Comparison of ENCODE assay signal across 9 mouse cellular contexts in the genomic region with DNA sequence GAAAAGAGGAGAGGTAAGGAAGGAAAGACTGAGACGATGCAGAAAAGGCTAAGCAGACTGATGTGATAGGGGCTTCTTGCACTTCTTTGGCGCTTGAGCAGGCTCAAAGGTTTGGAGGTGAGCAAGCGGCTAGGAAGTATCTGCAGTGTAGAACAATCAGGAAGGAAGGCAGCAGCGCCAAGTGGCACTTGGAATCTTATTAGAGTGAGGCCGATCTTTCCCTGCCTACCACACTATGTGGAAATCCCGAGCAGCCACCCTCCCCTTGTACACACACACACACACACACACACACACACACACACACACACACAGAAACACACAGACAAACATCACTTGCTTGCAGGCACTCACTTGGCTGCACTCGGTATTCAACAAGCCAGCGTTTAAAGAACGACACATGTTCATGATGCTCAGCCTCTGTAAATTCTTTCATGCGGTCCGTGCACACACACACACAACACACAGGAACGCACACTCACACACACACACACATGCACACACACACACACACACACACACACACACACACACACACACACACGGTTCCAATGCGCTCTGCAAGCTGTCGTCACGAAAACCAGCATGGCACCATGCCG. TPM values are rescaled to one million over a fixed set of nuclear protein-coding genes. Genes with fewer than 3 reads are reported as not detected.
DNase-seq lines count a peak whose midpoint lies in the region; ATAC-seq and TF ChIP-seq lines count a peak whose summit lies in the region.
"Had no signal": no experiment of that assay in that cellular context is flagged by ENCODE, and none has a peak within 500 bp of the region (broad histone marks: within the 10 kb centered on the region; RNA-seq: fewer than 3 reads in every experiment).

No protein-coding gene starts in this region.

- H3K4me1 ChIP-seq in E14TG2a.4 (replicated peaks; ENCODE audit: low read depth, low read length) = peaks cover 42% of the 10 kb centered on the region
- 0 out of 2 replicates have a peak, but pooled peaks cover 11% of the 10 kb centered on the region for H3K4me1 ChIP-seq in embryonic facial prominence, embryonic 12.5 days
- peaks cover 3% of the 10 kb centered on the region for H3K4me1 ChIP-seq in intestine, embryonic 16.5 days (ENCODE audit: control insufficient read depth, insufficient read depth, low read length)
- H3K4me1 ChIP-seq in neural tube, embryonic 15.5 days = peaks cover 19% of the 10 kb centered on the region

- no peaks in the 10 kb centered on the region for H3K36me3 ChIP-seq in E14TG2a.4 (ENCODE audit: insufficient read depth, low read length)
- H3K36me3 ChIP-seq in embryonic facial prominence, embryonic 12.5 days = no peaks in the 10 kb centered on the region
- no peaks in the 10 kb centered on the region for H3K36me3 ChIP-seq in intestine, embryonic 16.5 days (ENCODE audit: control insufficient read depth, insufficient read depth, low read length)
- H3K36me3 ChIP-seq in neural tube, embryonic 15.5 days = no peaks in the 10 kb centered on the region

- peaks cover 22% of the 10 kb centered on the region for H3K27me3 ChIP-seq in E14TG2a.4 (ENCODE audit: insufficient read depth, low read length)
- H3K27me3 ChIP-seq in embryonic facial prominence, embryonic 12.5 days = peaks cover 54% of the 10 kb centered on the region
- peaks cover 11% of the 10 kb centered on the region for H3K27me3 ChIP-seq in intestine, embryonic 16.5 days (replicated peaks; ENCODE audit: control insufficient read depth, insufficient read depth, low read length)
- 0 out of 2 replicates have a peak, but pooled peaks cover 2% of the 10 kb centered on the region for H3K27me3 ChIP-seq in neural tube, embryonic 15.5 days (replicated peaks)

- no peak for ATAC-seq in embryonic facial prominence, embryonic 12.5 days (ENCODE audit: insufficient number of reproducible peaks, insufficient read depth, low FRiP score, low TSS enrichment)
- ATAC-seq in intestine, embryonic 16.5 days = no peak
- ATAC-seq in neural tube, embryonic 15.5 days (ENCODE audit: low FRiP score) = peak; percentile 26

- peak; percentile 14 for DNase-seq in embryo, embryonic 10 days (ENCODE audit: low spot score)
- DNase-seq in embryo, embryonic 11 days = no peak
- DNase-seq in ovary, adult 18-20 months (ENCODE audit: low spot score) = no peak
- DNase-seq in testis, postnatal 10 days (ENCODE audit: low spot score) = no peak

- H3K9me3 ChIP-seq in E14TG2a.4 (ENCODE audit: low read length) = no peaks in the 10 kb centered on the region
- H3K9me3 ChIP-seq in embryonic facial prominence, embryonic 12.5 days = no peaks in the 10 kb centered on the region
- H3K9me3 ChIP-seq in intestine, embryonic 16.5 days (ENCODE audit: control insufficient read depth, low read length) = no peaks in the 10 kb centered on the region
- H3K9me3 ChIP-seq in neural tube, embryonic 15.5 days (replicated peaks) = no peaks in the 10 kb centered on the region

- no peak overlapping the region for H3K9ac ChIP-seq in embryonic facial prominence, embryonic 12.5 days
- peak overlapping the region; percentile 68; the same call in 1 of the 2 replicates for H3K9ac ChIP-seq in intestine, embryonic 16.5 days (ENCODE audit: low read depth, low read length)
- peak overlapping the region; percentile 88 for H3K9ac ChIP-seq in neural tube, embryonic 15.5 days (replicated peaks)

- peak overlapping the region; percentile 89 for H3K4me3 ChIP-seq in E14TG2a.4 (replicated peaks; ENCODE audit: low read length)
- H3K4me3 ChIP-seq in embryonic facial prominence, embryonic 12.5 days = peak overlapping the region; percentile 73
- peak overlapping the region; percentile 59 for H3K4me3 ChIP-seq in intestine, embryonic 16.5 days (ENCODE audit: low read length)
- peak overlapping the region; percentile 75 for H3K4me3 ChIP-seq in neural tube, embryonic 15.5 days (replicated peaks)
- H3K4me3 ChIP-seq: erythroblast, embryonic 14.5 days had no signal

- no peak overlapping the region for H3K27ac ChIP-seq in embryonic facial prominence, embryonic 12.5 days
- no peak overlapping the region for H3K27ac ChIP-seq in intestine, embryonic 16.5 days (ENCODE audit: low read length)
- H3K27ac ChIP-seq in neural tube, embryonic 15.5 days (replicated peaks) = peak overlapping the region; percentile 91

- 2% methylated on average over 15 of the region's 17 CpGs for WGBS in embryonic facial prominence, embryonic 12.5 days
- 6% methylated on average over 17 of the region's 17 CpGs for WGBS in intestine, embryonic 16.5 days
- WGBS in neural tube, embryonic 15.5 days = 2% methylated on average over 17 of the region's 17 CpGs

- TF ChIP-seq CTCF in E14TG2a.4 (conservative IDR thresholded peaks at IDR 0.05; ENCODE audit: low read length) = no peak

- H3K4me2 ChIP-seq in embryonic facial prominence, embryonic 12.5 days (replicated peaks) = peak overlapping the region; percentile 99
- H3K4me2 ChIP-seq in intestine, embryonic 16.5 days (ENCODE audit: low read depth, low read length) = peak overlapping the region; percentile 96
- peak overlapping the region; percentile 67 for H3K4me2 ChIP-seq in neural tube, embryonic 15.5 days

RNA-seq across cellular contexts. Expression of a gene that starts 1.4 kb away (rescaled TPM):
- 1.2 TPM in 2 replicates for polyA plus RNA-seq in embryonic facial prominence, embryonic 12.5 days (2016; fragmentation: Nextera tagmentation; extraction: Ambion mirVana)
- 0.65 and 0.78 TPM in 2 replicates for polyA plus RNA-seq in intestine, embryonic 16.5 days (2015; fragmentation: Nextera tagmentation; extraction: Ambion mirVana)
- polyA plus RNA-seq in neural tube, embryonic 15.5 days (2015; fragmentation: Nextera tagmentation; extraction: Ambion mirVana) = 4.6 and 7.1 TPM in 2 replicates
- polyA plus RNA-seq: erythroblast, embryonic 14.5 days had no signal
